Mouse (Mus musculus) forebrain, embryonic 14.5 days (tissue): ENCODE measurements around the gene Tas2r126. TPM values are rescaled to one million over a fixed set of nuclear protein-coding genes. Genes with fewer than 3 reads are reported as not detected.
"Not testable (repeated sequence)": the region's sequence is repeated elsewhere in the genome, so short reads cannot be mapped to it uniquely, and the experiment has no call there.

ENCODE experiments used
- ATAC-seq: fragments of 200-750 bp; cut with Nextera tagmentation; 2 replicates; pipeline ENCODE4 v1.8.0; 2017; ENCODE audit warnings: mild to moderate bottlenecking, moderate library complexity
- DNase-seq: peaks from one replicate; pipeline ENCODE4 v3.0.0-alpha.2; 2015; ENCODE audit warnings: low spot score
- H3K27ac ChIP-seq: fragments of 300-500 bp; sonication (generic); 2 replicates; pipeline ENCODE4 v1.5.1; 2014; ENCODE audit warnings: low read depth, mild to moderate bottlenecking, control low read depth, low read length, moderate library complexity
- H3K27me3 ChIP-seq: fragments of 300-500 bp; sonication (generic); replicated peaks from 2 replicates; pipeline ENCODE4 v1.6.1; 2014; ENCODE audit warnings: low read length, control low read depth, mixed read lengths; ENCODE audit not compliant: control insufficient read depth, insufficient read depth
- H3K36me3 ChIP-seq: fragments of 300-500 bp; sonication (generic); 2 replicates; pipeline ENCODE4 v1.6.1; 2014; ENCODE audit warnings: low read length, control low read depth; ENCODE audit not compliant: control insufficient read depth, insufficient read depth
- H3K4me1 ChIP-seq: fragments of 300-500 bp; sonication (generic); 2 replicates; pipeline ENCODE4 v1.6.1; 2014; ENCODE audit warnings: antibody characterized with exemption, low read length, control low read depth; ENCODE audit not compliant: control insufficient read depth, insufficient read depth
- H3K4me2 ChIP-seq: fragments of 300-500 bp; sonication (generic); 2 replicates; pipeline ENCODE4 v1.6.1; 2014; ENCODE audit warnings: mild to moderate bottlenecking, control low read depth, low read length
- H3K4me3 ChIP-seq: fragments of 300-500 bp; sonication (generic); 2 replicates; pipeline ENCODE4 v1.5.1; 2014; ENCODE audit warnings: low read depth, low read length, control low read depth
- H3K9ac ChIP-seq: fragments of 300-500 bp; sonication (generic); 2 replicates; pipeline ENCODE4 v1.6.1; 2014; ENCODE audit warnings: mild to moderate bottlenecking, low read length, control low read depth, moderate library complexity
- H3K9me3 ChIP-seq: fragments of 300-500 bp; sonication (generic); replicated peaks from 2 replicates; pipeline ENCODE4 v1.6.1; 2016; ENCODE audit warnings: low read length, control low read depth, mixed read lengths; ENCODE audit not compliant: control insufficient read depth
- WGBS: fragments of 180-500 bp; shearing (Covaris S2); extraction: QIAGEN DNeasy Blood & Tissue Kit; methylation state at CpG from one replicate; pipeline ENCODE4 v1.1.7; 2014; 5-methylcytosine and 5-hydroxymethylcytosine counted together
- polyA plus RNA-seq: library from polyadenylated mRNA; unstranded; fragments of >200 nt; fragmentation: Nextera tagmentation; extraction: Ambion mirVana; gene quantifications from 2 replicates; pipeline ENCODE4 v1.2.1, GENCODE M21; 2014

Gene Tas2r126
- polyA plus RNA-seq, 1 experiment from 2014 or later = not detected

DNA sequence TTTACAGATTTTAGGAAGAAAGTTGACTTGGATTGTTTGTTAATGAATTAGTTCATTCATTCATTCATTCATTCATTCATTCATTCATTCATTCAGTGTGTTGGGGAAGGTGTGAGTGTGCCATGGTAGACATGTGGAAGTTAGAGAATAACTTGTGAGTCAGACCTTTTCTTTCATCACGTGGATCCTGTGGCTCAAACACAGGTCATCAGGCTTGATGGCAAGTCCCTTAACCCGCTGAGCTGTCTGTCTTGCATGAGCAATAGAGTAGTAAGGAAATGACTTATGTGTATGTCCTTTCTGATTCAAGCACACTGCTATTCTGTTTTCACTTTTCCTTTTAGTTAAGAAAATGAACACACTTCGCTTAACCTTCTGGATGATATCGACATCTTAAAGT lies 36.2 kb downstream of the Tas2r126 start:
- DNase-seq (no peak), ATAC-seq (no peak)
- H3K4me1 ChIP-seq = no peaks in the 10 kb centered on the region
- no peak overlapping the region for H3K4me2 ChIP-seq
- H3K4me3 ChIP-seq = no peak overlapping the region
- no peak overlapping the region for H3K27ac ChIP-seq
- 92% methylated on average over 4 of the region's 4 CpGs for WGBS
- H3K27me3 ChIP-seq = no peaks in the 10 kb centered on the region
- no peaks in the 10 kb centered on the region for H3K36me3 ChIP-seq
- H3K9ac ChIP-seq = no peak overlapping the region
- H3K9me3 ChIP-seq = no peaks in the 10 kb centered on the region

DNA sequence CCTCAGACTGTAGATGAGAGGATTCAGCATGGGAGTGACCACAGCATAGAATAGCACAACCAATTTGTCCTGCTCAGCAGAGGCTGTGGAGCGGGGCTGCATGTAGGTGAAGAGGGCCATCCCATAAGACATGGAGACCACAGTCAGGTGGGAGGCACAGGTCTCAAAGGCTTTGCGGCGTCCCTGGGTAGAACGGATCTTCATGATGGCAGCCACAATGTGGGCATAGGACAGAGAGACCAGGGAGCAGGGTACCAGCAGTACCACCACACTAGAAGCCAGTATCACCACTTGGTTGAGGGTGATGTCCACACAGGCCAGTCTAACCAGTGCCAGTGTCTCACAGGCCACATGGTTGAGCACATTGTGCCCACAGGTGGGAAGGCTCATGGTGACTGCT lies 37.0 kb downstream of the Tas2r126 start:
- not testable (repeated sequence) for H3K4me3 ChIP-seq, H3K36me3 ChIP-seq, H3K4me2 ChIP-seq, DNase-seq, H3K9me3 ChIP-seq, H3K4me1 ChIP-seq, H3K27me3 ChIP-seq, H3K27ac ChIP-seq, ATAC-seq, H3K9ac ChIP-seq
- WGBS = 96% methylated on average over 4 of the region's 4 CpGs

GRCm38 (mm10) chr6:42476235-42476634 lies 41.9 kb downstream of the Tas2r126 start, which contains the start of gene Olfr457:
TSS of gene Olfr457 (minus strand) at chr6:42476335.
- Histone ChIP-seq H3K4me3 (no peak within 1 kb of the TSS), H3K27me3 (no peaks in the 10 kb centered on the region), H3K9ac (no peak within 1 kb of the TSS), H3K4me2 (no peak within 1 kb of the TSS), H3K36me3 (no peaks in the 10 kb centered on the region), H3K27ac (no peak within 1 kb of the TSS), H3K4me1 (no peaks in the 10 kb centered on the region), H3K9me3 (no peaks in the 10 kb centered on the region)
- no peak for DNase-seq
- ATAC-seq = no peak
- 90% methylated on average over 1 of the region's 1 CpGs for WGBS

GRCm38 (mm10) chr6:42484633-42485032 lies 50.3 kb downstream of the Tas2r126 start:
- Histone ChIP-seq H3K9me3 (no peaks in the 10 kb centered on the region), H3K36me3 (no peaks in the 10 kb centered on the region), H3K4me3 (no peak overlapping the region), H3K4me1 (no peaks in the 10 kb centered on the region), H3K4me2 (no peak overlapping the region), H3K27me3 (no peaks in the 10 kb centered on the region), H3K9ac (no peak overlapping the region), H3K27ac (no peak overlapping the region)
- ATAC-seq = no peak
- DNase-seq = no peak

Other genes with a start within 250 kb of the Tas2r126 start
- not detected in 2 replicates for gene Tas2r144, start 219.2 kb upstream of the Tas2r126 start, polyA plus RNA-seq
- gene Gstk1, start 188.6 kb upstream of the Tas2r126 start, polyA plus RNA-seq = 9.9 and 13.1 TPM in 2 replicates
- gene Tmem139, start 172.6 kb upstream of the Tas2r126 start, polyA plus RNA-seq = not detected in 2 replicates
- gene Casp2, start 169.6 kb upstream of the Tas2r126 start, polyA plus RNA-seq = 61.3 and 65.4 TPM in 2 replicates
- gene Clcn1, start 147.8 kb upstream of the Tas2r126 start, polyA plus RNA-seq = 1.3 and 1.6 TPM in 2 replicates
- gene Fam131b, start 109.9 kb upstream of the Tas2r126 start, polyA plus RNA-seq = 4.7 and 5.6 TPM in 2 replicates
- 34.8 and 41.0 TPM in 2 replicates for gene Zyx, start 84.9 kb upstream of the Tas2r126 start, polyA plus RNA-seq
- gene Epha1, start 61.3 kb upstream of the Tas2r126 start, polyA plus RNA-seq = 0.05 and 0.07 TPM in 2 replicates
- not detected in 2 replicates for gene Tas2r143, start 34.3 kb upstream of the Tas2r126 start, polyA plus RNA-seq
- not detected in 2 replicates for gene Tas2r135, start 29.1 kb upstream of the Tas2r126 start, polyA plus RNA-seq
- gene Olfr458, start 30.7 kb downstream of the Tas2r126 start, polyA plus RNA-seq = not detected in 2 replicates
- gene Olfr457, start 41.8 kb downstream of the Tas2r126 start, polyA plus RNA-seq = not detected in 2 replicates
- gene Olfr456, start 52.7 kb downstream of the Tas2r126 start, polyA plus RNA-seq = not detected in 2 replicates
- gene Olfr455, start 113.1 kb downstream of the Tas2r126 start, polyA plus RNA-seq = not detected in 2 replicates
- gene Tcaf3, start 163.2 kb downstream of the Tas2r126 start, polyA plus RNA-seq = not detected in 2 replicates
- 0.55 and 0.63 TPM in 2 replicates for gene Tcaf2, start 210.7 kb downstream of the Tas2r126 start, polyA plus RNA-seq